Mouse (Mus musculus) kidney, postnatal 10 days (tissue): ENCODE data around the gene Telo2.
"Not testable (repeated sequence)": the region's sequence is repeated elsewhere in the genome, so short reads cannot be mapped to it uniquely, and the experiment has no call there.

ENCODE experiments used
- DNase-seq: peaks from one replicate; pipeline ENCODE4 v3.0.0; 2021; ENCODE audit warnings: mixed read lengths

Gene Telo2

DNA sequence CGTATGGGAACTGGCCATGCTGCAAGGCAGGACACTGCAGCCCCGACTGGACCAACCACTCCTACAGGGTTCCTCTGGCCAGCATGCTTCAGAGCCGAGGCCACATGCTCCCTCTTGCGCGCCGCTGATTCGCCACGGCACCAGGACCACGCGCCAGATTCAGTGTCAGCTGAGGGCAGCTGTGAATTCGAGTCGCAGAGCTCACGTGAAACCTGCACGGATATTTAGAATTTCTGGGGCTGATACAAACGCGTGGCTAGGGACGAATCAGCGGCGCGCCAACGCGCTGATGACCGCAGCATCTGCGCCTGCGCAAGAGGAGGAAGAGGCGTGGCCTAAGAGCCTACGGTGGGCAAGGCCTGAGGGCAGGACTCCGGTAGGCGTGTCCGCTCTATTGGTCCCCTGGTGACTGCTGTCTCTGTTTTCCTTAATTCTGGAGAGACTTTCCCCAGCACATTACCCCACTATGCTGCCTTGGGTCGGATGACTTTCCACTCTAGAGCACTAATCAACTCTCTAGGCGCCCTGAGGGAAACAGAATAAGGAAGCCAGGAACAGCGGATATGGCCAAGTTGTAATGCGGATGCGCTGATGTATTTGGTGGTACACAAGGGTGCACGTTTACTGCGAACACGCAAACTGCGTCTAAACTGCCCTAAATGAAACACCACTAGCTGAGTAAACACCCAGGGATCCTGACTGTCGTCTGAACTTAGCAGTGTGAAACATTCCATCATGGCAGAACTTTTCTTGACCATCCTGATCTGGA, at the start of gene Telo2:
Telo2 (minus strand) TSS at position 304 of the 769 bp plus-strand sequence.
- peak; percentile 96 for DNase-seq

DNA sequence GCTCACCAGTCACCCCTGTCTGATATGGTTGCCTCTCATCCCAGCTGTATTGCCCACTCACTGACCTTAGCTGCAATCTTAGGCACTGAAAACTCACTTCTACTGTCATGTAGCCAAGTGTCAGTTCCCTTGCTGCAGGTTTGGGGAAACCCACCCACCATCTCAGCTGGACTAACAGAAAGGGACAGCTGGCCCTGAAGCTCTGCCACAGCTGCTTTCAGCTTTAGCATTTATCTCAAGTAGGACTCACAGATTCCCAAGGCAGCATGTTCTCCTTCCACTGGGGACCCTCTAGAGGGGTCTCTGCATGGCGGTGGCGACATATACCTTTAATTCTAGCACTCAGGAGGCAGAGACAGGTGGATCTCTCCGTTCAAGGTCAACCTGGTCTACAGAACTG, 49.0 kb upstream of the Telo2 start:
- no peak for DNase-seq

DNA sequence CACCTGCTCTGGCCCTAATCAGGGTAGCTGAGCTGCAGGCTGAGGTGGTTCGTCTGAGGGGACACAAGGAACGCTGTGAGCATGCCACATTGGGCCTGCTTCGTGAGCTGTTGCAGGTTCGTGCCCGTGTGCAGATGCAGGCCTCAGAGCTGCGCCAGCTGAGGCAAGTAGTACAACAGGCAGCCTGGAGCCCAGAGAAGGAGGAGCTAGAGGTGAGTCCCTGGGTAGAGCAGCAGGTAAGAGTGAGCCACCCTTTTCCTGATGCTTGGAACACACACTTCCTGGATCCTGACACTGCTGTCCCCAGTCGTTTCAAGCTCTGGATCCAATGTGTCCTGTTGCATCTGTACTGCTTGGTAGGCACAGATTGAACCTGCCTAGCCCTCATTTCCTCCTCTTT, 47.6 kb upstream of the Telo2 start:
- DNase-seq = no peak

DNA sequence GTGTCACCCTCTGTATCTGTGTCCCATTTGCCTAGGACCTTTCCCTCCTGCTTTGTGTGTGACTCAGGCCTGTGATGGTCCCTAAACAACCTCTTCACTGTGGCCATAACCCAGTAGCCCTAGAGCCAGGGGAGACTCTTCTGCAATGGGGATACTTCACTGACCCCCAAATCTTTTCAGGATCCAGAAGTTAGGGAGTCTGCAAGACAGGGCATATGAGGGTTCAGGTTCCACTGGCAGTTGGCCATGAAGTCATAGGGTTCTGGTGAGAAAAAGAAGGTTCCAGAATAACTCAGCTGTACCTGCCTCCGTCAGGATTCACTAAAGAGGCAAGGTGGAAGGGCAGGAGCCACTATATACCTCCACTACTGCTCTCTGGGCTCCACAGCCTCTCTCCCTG, 46.4 kb upstream of the Telo2 start, which contains the start of gene Ccdc154:
Ccdc154 (plus strand) TSS at position 301 of the 400 bp plus-strand sequence.
- no peak for DNase-seq

DNA sequence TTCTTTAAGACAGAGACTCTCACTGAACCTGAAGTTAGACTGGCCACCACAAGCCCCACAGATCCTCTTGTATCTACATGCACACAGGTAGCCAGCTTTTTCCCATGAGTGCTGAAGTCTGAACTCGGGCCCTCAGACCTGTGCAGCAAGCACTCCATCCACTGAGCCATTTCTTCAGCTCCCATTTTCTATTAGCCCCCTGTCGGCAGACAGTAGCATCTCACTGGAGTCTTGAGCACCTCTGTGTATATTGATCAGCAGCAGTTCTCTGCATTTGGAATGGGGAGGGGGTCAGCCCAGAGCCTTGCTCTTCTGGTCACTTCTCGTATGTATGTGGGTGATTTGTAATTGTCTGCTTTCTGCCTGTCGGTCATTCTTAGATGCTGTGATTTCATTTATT, 24.2 kb upstream of the Telo2 start:
- DNase-seq = no peak

DNA sequence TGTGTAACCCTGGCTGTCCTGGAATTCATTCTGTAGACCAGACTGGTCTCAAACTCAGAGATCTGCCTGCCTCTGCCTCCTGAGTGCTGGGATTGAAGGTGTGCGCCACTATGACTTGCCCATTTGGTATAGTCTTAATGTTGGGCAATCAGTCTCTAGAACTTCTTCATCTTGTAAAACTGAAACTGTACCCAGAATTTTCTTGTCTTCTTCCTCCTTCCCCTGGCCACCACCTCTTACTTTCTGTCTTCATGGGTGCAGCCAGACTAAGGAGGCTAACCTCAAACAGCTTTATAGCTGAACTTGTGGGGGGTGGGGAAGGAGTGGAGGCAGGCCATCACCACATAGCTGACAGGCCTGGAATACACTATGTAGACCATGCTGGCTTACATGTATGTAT, 23.0 kb upstream of the Telo2 start:
- no peak for DNase-seq

DNA sequence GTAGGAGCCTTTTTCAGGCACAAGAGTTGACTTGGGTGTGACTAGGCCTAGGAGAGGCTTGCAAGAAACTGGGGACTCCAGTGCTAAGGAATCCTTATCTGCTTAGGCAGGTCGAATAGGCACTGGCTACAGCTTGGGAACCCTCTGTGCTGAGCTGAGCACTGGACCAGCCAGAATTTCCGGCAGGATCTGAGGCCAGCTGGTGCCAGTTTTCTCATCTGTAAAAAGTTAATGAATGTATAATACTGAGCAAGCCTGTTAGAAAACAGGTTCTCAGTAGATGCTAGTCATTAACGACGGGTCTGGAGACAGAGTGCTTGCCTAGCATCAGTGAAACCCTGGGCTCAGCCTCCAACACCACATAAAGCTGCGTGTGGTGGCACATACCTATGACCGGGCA, 19.9 kb upstream of the Telo2 start:
- DNase-seq = no peak

DNA sequence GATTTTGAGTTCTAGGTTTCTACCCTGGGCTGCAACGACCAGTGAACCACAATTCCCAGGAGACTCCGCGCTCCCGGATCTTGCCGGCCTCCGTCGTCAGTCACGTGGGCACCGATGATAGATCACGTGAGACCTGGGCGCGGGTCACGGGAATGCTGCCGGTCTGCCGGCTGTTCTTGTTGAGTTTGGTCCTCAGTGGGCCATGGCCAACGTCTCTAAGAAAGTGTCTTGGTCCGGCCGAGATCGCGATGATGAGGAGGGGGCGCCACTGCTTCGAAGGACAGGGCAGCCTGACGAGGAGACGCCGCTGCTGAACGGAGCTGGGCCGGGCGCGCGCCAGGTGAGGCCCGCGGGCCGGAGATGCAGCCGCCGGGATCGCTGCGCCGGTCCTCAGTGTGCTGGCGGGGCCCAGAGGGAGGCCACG, 17.5 kb upstream of the Telo2 start, which contains the start of gene Clcn7:
Clcn7 (plus strand) TSS at position 117 of the 424 bp plus-strand sequence.
- DNase-seq = peak; percentile 97

DNA sequence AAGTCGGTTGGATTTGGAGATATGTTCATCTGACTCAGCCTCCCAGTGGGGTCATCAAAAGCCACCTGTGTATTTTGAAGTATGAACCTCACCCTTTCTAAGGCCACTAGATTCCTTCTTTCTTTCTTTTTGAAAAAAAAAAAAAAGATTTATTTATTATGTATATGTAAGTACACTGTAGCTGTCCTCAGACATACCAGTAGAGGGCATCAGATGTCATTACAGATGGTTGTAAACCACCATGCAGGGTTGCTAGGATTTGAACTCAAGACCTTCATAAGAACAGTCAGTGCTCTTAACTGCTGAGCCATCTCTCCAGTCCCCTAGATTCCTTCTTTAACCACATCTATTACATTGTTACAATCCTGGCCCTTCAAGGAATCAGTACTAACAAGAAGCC, 14.3 kb upstream of the Telo2 start:
- DNase-seq = no peak

DNA sequence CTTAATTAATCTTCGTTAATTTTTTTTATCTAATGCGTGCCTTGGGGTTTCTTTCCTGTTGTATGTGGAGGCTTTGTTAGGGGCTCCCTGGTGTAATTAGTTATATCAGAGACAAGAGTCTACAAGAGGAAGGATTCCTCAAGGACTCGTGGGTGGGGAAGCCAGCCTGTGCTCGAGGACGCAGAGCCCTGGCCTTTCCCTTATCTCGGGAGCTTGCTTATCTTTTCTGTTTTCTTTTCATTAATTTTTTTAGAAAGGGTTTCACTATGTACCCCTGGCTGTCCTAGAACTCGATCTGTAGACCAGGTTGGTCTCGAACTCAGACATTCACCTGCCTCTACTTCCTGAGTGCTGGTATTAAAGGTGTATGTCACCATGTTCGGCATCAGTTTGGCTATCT, 11.9 kb upstream of the Telo2 start:
- no peak for DNase-seq

DNA sequence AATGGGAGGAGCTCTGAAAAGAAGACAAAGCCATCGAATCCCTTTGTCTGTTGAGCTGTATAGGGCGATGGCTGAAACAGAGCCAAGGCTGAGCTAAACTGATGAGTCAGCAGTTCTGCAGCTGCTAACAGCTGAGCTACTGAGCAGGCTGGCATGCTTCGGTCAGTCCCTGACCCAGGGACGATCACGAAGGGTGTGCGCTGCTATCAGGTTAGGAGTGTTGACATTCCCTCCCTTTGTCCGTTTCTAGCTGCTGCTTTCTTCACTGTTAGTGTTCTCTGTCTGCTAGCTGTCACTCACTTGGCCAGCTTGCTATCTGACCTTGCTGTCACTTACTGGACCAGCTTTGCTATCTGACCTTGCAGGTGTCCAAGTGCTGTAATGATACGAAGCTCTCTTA, 11.3 kb upstream of the Telo2 start:
- no peak for DNase-seq

DNA sequence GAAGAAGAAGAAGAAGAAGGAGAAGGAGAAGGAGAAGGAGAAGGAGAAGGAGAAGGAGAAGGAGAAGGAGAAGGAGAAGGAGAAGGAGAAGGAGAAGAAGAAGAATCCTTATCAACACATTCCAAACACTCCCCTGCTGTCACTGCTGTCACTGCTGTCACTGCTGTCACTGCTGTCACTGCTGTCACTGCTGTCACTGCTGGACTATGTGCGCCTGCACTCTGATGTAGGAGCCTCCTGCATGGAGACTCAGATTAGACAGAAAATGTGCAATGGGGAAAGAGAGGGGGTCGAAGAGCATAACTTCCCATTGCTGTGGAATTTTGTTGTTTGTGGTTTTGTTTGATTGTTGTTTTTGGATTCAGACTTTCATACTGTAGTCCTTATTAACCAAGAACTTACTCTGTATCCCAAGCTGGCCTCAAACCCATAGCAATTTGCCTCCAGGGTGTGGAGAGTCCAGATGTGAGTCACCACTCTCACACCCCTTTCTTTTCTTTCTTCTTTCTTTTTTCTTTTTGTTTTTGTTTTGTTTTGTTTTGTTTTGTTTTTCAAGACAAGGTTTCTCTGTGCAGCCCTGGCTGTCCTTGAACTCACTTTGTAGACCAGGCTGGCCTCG, 9.8 kb upstream of the Telo2 start:
- not testable (repeated sequence) for DNase-seq

DNA sequence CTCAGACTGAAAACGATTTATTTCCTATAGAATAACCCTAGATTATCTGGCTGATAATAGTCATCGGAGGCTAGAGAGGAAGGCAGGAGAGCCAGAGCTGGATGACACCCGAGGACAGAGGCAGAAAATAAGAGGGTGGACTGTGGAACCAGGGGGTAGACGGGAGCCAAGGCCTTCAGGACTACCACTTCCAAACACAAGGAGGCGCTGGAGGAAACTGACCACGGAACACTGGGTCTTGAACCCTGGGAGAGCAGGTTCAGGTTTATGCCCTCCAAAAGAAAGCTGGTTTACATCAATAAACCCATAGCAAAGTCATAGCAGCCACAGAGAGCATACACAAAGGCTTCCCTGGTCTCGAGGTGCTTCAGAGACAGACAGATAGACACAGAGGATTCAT, 8.2 kb upstream of the Telo2 start:
- DNase-seq = no peak

DNA sequence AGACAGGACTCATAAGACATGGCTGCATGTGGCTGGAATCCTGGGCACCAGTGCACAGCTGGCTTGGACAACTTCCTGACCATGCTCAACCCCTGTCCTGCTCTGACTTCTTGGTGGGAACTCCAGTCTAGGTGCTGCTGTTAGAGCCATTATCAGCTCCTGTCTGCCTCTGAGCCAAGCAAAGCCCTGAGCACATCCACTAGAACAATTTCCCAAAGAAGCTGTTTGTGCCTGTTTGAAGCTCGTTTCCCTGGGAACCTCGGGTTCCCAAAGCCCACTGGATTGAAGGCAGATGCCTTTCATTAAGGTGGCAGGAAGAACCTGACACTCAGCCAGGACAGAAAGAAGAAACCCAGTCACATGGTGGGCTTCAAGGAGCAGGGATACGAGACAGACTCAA, 4.6 kb upstream of the Telo2 start, which contains the start of gene Ptx4:
Ptx4 (plus strand) TSS at position 355 of the 400 bp plus-strand sequence.
- DNase-seq = no peak

DNA sequence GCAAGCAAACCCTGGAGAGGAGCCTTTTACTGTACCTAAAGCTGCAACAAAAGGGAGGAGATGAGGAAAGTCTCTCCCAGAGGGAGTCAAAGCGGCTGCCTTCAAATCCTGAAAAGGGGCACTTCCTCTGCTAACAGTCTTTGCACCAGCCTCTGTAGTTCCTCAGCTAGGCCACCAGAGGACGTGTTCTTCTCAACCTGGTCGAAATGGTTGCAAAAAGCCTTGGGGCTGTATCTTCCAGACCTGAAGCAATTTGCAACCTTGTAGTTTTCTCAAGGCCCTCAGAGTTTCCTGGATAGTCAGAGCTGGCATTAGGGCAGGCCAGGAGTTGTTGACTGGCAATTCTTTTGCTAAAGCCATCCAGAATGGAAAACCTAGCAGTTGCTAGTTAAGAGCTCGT, 1.5 kb upstream of the Telo2 start:
- DNase-seq = no peak

DNA sequence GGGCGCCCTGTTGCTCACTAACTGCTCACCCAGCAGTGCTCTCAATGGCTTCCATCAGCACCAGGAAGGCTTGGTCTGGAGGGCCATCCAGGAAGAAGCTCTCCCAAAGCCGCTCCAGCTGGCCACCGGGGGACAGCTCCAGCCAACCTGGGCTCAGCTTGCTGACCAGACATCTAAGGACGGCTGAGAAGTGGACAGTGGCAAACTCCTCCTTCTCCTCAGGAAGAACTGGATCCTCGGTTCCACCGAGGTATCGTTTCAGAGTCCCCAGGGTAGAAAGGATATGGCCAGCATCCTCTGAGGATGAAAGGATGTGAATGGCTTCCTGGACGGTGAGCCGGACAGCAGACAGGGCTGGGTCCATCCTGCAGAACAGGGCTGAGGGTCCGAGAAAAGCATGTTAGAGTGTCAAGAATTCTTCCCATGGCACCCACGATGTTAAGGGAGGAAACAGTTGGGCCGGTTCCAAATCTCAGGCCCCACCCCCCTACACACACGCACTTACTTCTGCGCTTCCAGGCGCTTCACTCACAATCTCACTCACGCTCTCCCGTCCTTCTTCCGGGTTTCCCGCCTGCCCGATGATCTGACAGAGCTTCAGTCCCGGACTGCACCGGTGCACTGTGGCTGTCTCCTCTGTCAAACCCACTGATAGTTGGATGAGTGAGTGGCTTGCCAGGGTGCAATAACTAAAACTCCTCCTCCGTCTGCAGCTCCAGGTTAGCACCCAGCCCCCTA, 690 bp downstream of the Telo2 start:
- peak; percentile 61 for DNase-seq

DNA sequence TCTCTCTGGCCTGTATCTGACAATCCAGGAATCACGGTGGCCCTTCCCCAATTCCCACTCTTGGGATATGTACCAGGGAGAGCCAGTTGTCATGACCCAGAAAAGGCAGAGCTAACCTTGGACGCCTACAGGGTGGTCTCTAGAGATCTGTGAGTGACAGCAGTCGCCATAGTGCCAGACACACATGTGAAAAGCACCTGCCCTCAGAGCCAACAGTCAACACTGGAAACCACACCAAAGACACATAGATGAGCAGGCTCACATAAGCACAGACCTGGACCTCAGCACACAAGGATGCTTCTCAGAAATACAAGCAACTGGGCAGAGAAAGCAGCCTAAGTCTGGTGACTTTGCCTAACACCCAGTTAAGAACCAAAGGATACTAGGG, 3.4 kb downstream of the Telo2 start:
- DNase-seq = no peak

DNA sequence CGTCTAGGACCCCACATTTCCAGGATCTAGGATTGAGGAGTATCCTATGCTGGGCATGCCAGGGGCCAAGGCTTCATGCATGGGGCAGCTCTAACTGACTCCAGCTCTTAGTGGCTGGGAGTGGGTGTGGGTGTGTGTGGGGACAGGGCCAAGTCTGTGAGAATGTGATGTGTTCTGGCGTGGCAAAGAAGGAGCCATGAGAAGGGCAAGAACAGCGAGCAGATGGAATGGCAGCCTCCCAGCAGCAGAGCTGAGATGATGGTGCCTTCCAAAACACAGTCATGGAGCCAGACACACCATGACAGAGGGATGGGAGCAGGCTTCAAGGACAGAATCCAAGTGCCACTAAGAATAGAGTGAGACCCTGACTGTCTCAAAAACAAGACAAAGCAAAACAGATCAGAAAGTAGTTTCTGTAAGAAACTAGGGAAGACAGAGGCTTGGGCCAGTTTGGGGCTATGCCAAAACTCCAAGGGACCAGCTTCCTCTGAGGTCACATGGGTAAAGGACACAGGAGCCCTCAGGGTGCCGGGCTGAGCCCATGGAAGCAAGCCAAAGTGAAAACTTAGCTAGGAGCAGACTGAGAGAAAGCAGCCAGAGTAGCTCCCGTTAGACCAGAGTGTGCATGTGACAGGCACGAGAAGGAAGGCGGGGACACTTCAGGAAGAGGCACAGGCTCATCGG, 3.9 kb downstream of the Telo2 start:
- peak; percentile 54 for DNase-seq

DNA sequence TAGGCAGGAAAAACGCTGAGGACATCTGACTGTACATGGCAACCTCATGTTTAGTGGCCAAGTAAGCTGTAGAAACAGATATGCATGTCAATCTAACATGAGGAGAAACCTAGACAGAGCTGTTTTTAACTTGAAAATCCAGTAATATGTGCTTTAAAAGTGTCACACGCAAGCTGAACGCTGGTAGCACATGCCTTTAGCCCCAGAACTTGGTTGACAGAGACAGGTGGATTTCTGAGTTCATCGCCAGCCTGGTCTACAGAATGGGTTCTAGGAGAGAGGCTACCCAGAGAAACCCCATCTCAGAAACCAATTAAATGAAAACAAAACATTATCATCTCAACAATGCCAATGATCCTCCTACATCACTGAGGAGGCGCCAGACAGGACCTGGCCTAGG, 4.5 kb downstream of the Telo2 start:
- no peak for DNase-seq

DNA sequence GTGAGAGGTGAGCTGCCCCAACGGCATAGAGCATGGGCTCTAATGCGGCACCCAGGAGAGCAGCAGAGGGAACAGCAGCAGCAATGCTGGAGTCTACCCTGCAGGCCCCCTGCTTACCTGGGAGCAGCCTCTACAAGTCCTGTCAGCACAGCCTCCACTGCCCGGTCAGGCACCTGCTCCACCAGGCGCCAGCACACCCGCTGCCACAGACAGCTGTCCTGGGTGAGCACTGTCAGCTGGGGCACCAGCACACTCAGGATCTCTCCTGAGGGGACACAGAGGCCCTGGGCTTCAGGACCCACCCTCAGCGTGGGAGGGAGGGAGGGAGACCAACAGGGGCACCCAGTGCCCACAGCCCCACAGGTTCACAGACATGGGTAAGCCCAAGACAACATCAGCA, 5.2 kb downstream of the Telo2 start:
- no peak for DNase-seq

DNA sequence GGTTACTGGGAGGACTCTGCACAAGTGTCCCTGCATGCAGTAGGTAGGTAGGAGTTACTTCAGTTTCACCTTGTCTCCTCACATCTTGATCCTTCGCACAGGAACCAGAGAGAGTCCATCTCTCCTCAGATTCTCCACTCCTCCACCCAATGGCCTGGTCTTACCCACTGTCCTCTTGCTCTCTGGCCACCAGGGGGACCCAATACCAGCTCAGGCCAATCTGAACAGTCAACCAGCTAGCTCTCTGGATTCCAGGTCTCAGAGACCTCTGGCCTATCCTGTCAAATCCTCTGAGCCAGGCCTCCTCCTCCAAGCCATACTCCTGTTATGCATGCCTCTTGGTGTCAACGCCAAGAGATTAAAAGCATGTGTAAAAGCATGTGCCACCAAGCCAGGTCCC, 6.2 kb downstream of the Telo2 start:
- DNase-seq = peak; percentile 73

DNA sequence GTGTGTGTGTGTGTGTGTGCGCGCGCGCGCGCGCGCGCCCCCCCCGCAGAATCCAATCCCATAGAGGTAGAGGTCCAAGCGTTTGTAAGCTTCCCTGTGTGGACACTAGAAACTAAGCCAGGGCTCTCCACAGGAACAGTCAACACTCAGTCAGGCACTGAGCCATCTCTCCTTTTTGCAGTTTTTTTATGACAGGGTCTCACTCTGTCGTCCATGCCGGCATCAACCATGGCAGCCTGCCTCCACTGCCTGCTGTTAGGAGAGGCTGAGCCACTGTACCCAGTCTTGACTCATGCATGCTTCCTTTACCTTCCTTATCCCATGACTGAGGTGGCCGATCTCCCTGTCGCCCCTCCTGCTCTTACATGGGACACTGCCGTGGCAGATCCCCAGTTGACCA, 8.0 kb downstream of the Telo2 start:
- DNase-seq = no peak

DNA sequence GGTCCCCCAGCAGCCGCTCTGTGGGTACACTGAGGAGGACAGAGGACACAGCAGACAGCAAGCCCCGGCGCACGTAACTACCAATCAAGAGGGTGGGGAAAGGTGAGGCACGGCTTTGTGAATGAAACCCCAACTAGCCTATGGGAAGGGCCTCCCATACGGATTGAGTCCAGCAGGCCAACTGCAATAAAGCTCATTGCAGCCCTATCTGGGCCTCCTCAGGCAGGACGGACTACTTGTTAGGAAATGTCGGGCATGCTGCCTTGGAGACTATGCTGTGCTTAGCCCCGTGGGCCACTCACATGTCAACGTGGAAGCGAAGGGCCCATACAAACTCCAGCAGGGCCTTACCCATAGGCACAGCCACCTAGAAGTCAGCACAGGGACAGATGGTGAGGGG, 14.4 kb downstream of the Telo2 start:
- no peak for DNase-seq
